Mouse (Mus musculus) lung, postnatal 0 days (tissue): Measurements from ENCODE around the gene Wdr83os. TPM values are rescaled to one million over a fixed set of nuclear protein-coding genes. Genes with fewer than 3 reads are reported as not detected.
"Not testable (repeated sequence)": the region's sequence is repeated elsewhere in the genome, so short reads cannot be mapped to it uniquely, and the experiment has no call there.

Source experiments
- ATAC-seq: fragments of 200-750 bp; cut with Nextera tagmentation; 2 replicates; pipeline ENCODE4 v1.8.0; 2017; ENCODE audit warnings: moderate library complexity
- DNase-seq: peaks from one replicate; pipeline ENCODE4 v3.0.0-alpha.2; 2016; ENCODE audit warnings: low spot score
- H3K27ac ChIP-seq: fragments of 300-500 bp; sonication (generic); 2 replicates; pipeline ENCODE4 v1.5.1; 2014; ENCODE audit warnings: antibody characterized with exemption, mild to moderate bottlenecking, low read length, mixed read lengths
- H3K27me3 ChIP-seq: fragments of 300-500 bp; sonication (generic); replicated peaks from 2 replicates; pipeline ENCODE4 v1.6.1; 2014; ENCODE audit warnings: low read length, mixed read lengths; ENCODE audit not compliant: insufficient read depth
- H3K36me3 ChIP-seq: fragments of 300-500 bp; sonication (generic); 2 replicates; pipeline ENCODE4 v1.6.1; 2014; ENCODE audit warnings: low read length, mixed read lengths; ENCODE audit not compliant: insufficient read depth
- H3K4me1 ChIP-seq: fragments of 300-500 bp; sonication (generic); 2 replicates; pipeline ENCODE4 v1.6.1; 2014; ENCODE audit warnings: antibody characterized with exemption, low read depth, low read length, mixed read lengths; ENCODE audit not compliant: insufficient read depth
- H3K4me2 ChIP-seq: fragments of 300-500 bp; sonication (generic); replicated peaks from 2 replicates; pipeline ENCODE4 v1.6.1; 2014; ENCODE audit warnings: low read depth, mild to moderate bottlenecking, low read length, moderate library complexity, mixed read lengths
- H3K4me3 ChIP-seq: fragments of 300-500 bp; sonication (generic); 2 replicates; pipeline ENCODE4 v1.5.1; 2014; ENCODE audit warnings: low read depth, low read length
- H3K9ac ChIP-seq: fragments of 300-500 bp; sonication (generic); replicated peaks from 2 replicates; pipeline ENCODE4 v1.6.1; 2014; ENCODE audit warnings: low read depth, mild to moderate bottlenecking
- H3K9me3 ChIP-seq: fragments of 300-500 bp; sonication (generic); 2 replicates; pipeline ENCODE4 v1.6.1; 2016; ENCODE audit warnings: low read length, mixed read lengths
- CTCF ChIP-seq: IDR thresholded peaks from 2 replicates; pipeline ENCODE4 v1.5.1; 2016; ENCODE audit warnings: antibody characterized with exemption, mild to moderate bottlenecking
- EP300 ChIP-seq: IDR thresholded peaks from 2 replicates; pipeline ENCODE4 v1.6.1; 2016; ENCODE audit warnings: antibody characterized with exemption, mild to moderate bottlenecking, control low read depth
- WGBS: fragments of 180-500 bp; shearing (Covaris S2); extraction: QIAGEN DNeasy Blood & Tissue Kit; methylation state at CpG from one replicate; pipeline ENCODE4 v1.1.7; 2014; 5-methylcytosine and 5-hydroxymethylcytosine counted together
- microRNA-seq: library from miRNA; unstranded; fragments of <30 nt; microRNA quantifications from one replicate; pipeline ENCODE4, GENCODE M21; 2016
- polyA plus RNA-seq: library from polyadenylated mRNA; unstranded; fragments of >200 nt; fragmentation: Nextera tagmentation; extraction: Ambion mirVana; gene quantifications from 2 replicates; pipeline ENCODE4 v1.2.1, GENCODE M21; 2015

Gene Wdr83os
- polyA plus RNA-seq, 1 experiment from 2014 or later: 95.6 TPM

DNA sequence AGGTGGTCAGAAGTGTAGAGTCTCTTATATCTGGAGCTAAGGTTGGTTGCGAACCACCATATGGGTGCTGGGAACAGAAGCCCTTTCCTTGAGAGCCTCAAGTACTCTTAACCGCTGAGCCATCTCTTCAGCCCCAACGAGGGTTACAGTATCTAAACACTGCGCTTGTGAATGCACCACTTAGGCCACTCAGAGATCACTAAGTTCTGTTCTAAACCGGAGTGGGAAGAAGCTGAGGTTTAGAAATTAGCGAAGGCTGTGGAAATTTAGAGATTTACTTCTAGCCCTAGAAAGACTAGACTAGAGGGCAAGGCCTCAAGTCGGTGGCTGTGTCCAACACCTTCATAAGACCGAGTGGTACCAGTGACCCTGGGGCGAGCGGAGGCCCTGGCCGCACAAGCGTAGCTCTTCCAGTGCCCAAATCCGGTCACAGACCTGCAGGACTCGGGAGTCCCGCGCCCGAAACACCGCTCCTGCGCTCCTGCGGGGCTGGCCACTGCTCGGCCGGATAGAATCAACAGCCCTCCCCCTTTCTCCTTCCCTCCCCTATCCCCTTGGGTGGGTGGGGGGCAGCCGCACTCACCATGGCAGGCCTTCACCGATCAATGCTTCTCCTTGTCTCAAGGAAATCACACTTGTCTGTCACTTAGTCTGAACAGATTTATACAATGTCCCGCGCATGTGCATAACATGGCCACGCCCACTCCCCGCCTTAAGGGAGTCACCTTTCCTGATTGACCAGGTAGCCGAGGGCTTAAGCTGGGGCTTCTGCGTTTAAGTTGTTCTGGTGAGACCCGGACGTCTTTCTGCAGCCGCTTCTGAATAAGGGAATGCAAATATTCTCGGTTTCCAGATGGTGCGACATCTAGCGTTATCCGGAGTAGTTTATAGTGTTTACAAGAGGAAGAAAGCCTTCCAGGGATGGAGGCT is 38.8 kb downstream of the Wdr83os start:
- 5% methylated on average over 37 of the region's 37 CpGs for WGBS
- no peak for TF ChIP-seq EP300
- peak; percentile 63 for TF ChIP-seq CTCF
- ATAC-seq (peak; percentile 94), DNase-seq (peak; percentile 92)
- H3K9ac ChIP-seq: peak overlapping the region; percentile 55
- H3K4me3 ChIP-seq: peak overlapping the region; percentile 61
- H3K27me3 ChIP-seq: no peaks in the 10 kb centered on the region
- no peaks in the 10 kb centered on the region for H3K9me3 ChIP-seq
- no peaks in the 10 kb centered on the region for H3K4me1 ChIP-seq
- H3K27ac ChIP-seq: peak overlapping the region; percentile 77
- no peaks in the 10 kb centered on the region for H3K36me3 ChIP-seq
- peak overlapping the region; percentile 85 for H3K4me2 ChIP-seq

DNA sequence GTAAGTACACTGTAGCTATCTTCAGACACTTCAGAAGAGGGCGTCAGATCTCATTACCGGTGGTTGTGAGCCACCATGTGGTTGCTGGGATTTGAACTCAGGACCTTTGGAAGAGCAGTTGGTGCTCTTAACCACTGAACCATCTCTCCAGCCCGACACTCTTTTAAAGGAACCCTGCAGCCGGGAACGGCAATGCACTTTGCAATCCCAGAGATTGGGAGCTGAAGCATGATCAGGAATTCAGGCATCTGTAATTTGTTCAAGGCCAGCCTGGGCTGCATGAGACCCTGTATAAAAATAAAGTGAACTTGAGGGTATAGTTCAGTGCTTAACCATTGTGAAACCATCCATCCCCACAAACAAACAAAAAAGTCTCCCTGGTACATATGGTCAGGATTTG is 39.7 kb downstream of the Wdr83os start:
- not testable (repeated sequence) for H3K4me3 ChIP-seq

DNA sequence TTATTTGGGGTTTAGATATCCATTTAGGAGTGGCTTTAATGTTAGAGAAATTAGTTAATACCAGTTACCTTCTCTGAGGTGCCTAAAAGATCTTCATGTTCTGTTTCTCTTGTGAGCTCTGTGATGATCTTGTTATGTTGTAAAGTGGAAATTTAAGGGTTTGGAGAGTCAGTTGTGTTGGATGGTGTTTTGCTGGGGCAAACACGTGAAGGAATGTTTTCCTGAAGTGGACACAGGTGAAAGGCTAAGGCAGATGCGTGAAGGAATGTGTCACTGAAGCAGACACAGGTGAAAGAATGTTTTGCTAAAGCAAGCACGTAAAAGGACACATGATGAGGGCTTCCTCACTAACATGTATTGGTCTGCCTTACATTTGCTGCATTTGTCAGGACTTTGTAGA is 42.5 kb downstream of the Wdr83os start, which contains the start of gene Zfp791:
Gene Zfp791, minus strand, starts transcription at position 101 of the 400 bp plus-strand sequence.
- 63% methylated on average over 3 of the region's 3 CpGs for WGBS
- H3K27ac ChIP-seq: no peak within 1 kb of the TSS
- no peaks in the 10 kb centered on the region for H3K9me3 ChIP-seq
- no peak within 1 kb of the TSS for H3K4me2 ChIP-seq
- ATAC-seq (no peak), DNase-seq (no peak)
- no peaks in the 10 kb centered on the region for H3K4me1 ChIP-seq
- H3K9ac ChIP-seq: no peak within 1 kb of the TSS
- no peak within 1 kb of the TSS for H3K4me3 ChIP-seq
- TF ChIP-seq CTCF: no peak
- no peak for TF ChIP-seq EP300
- no peaks in the 10 kb centered on the region for H3K27me3 ChIP-seq
- H3K36me3 ChIP-seq: no peaks in the 10 kb centered on the region

More for the DNA sequence above, 39.7 kb downstream of the Wdr83os start:
- WGBS: 73% methylated on average over 5 of the region's 5 CpGs
- H3K27me3 ChIP-seq, H3K36me3 ChIP-seq, H3K9me3 ChIP-seq, H3K9ac ChIP-seq, H3K4me1 ChIP-seq, DNase-seq, ATAC-seq, H3K27ac ChIP-seq, H3K4me2 ChIP-seq: not testable (repeated sequence)

DNA sequence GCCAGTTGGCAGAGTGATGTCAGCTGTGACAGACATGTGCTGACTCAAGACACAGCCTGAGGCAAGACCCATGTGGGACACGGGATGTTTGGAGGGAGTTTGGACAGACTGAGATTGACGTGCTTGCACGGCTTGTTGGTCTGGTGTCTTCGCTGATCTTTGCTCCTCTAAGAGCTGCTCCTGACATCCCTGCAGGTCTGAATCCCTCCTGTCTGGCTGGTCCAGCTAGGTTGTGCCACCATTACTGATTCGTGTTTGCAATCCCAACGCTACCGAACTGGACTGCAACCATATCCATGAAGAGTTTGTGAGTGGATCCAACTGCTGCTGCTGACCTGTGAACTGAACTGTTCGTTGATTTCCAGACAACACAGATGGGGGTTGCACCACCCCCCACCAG is 43.2 kb downstream of the Wdr83os start:
- H3K9me3 ChIP-seq: no peaks in the 10 kb centered on the region
- WGBS: 84% methylated on average over 8 of the region's 8 CpGs

More for the DNA sequence above, 43.2 kb downstream of the Wdr83os start:
- Histone ChIP-seq H3K4me3 (no peak overlapping the region), H3K27ac (no peak overlapping the region), H3K4me2 (no peak overlapping the region), H3K9ac (no peak overlapping the region), H3K27me3 (no peaks in the 10 kb centered on the region), H3K4me1 (no peaks in the 10 kb centered on the region), H3K36me3 (no peaks in the 10 kb centered on the region)
- no peak for TF ChIP-seq CTCF
- TF ChIP-seq EP300: no peak
- no peak for DNase-seq
- ATAC-seq: no peak

Small RNA genes within 50 kb of the gene (microRNA-seq; reads per million reads assigned to microRNA genes)
- gene Gm23388 (not detected), gene Mir7070 (not detected)

Other genes with a start within 250 kb of the Wdr83os start
- gene Gadd45gip1, start 249.2 kb upstream of the Wdr83os start, polyA plus RNA-seq: 24.4 and 24.8 TPM in 2 replicates
- 77.9 and 85.7 TPM in 2 replicates for gene Rad23a, start 240.1 kb upstream of the Wdr83os start, polyA plus RNA-seq
- gene Calr, start 233.8 kb upstream of the Wdr83os start, polyA plus RNA-seq: 318 and 405 TPM in 2 replicates
- gene Farsa, start 223.8 kb upstream of the Wdr83os start, polyA plus RNA-seq: 44.0 and 44.6 TPM in 2 replicates
- gene Syce2, start 208.6 kb upstream of the Wdr83os start, polyA plus RNA-seq: 11.1 and 11.4 TPM in 2 replicates
- gene Gcdh, start 186.8 kb upstream of the Wdr83os start, polyA plus RNA-seq: 16.2 and 21.1 TPM in 2 replicates
- 0.69 and 1.1 TPM in 2 replicates for gene Klf1, start 178.8 kb upstream of the Wdr83os start, polyA plus RNA-seq
- gene Dnase2a, start 172.2 kb upstream of the Wdr83os start, polyA plus RNA-seq: 24.0 and 29.1 TPM in 2 replicates
- gene Mast1, start 143.4 kb upstream of the Wdr83os start, polyA plus RNA-seq: 0.32 and 0.33 TPM in 2 replicates
- gene Rtbdn, start 133.7 kb upstream of the Wdr83os start, polyA plus RNA-seq: not detected in 2 replicates
- 1.1 TPM in 1 of 2 replicates, not detected in the other for gene Gm49661, start 111.3 kb upstream of the Wdr83os start, polyA plus RNA-seq
- gene Prdx2, start 111.2 kb upstream of the Wdr83os start, polyA plus RNA-seq: 337 and 356 TPM in 2 replicates
- 46.4 and 55.7 TPM in 2 replicates for gene Rnaseh2a, start 111.0 kb upstream of the Wdr83os start, polyA plus RNA-seq
- 69.0 and 126 TPM in 2 replicates for gene Junb, start 102.0 kb upstream of the Wdr83os start, polyA plus RNA-seq
- 19.2 and 22.3 TPM in 2 replicates for gene Hook2, start 90.1 kb upstream of the Wdr83os start, polyA plus RNA-seq
- gene Best2, start 66.2 kb upstream of the Wdr83os start, polyA plus RNA-seq: not detected in 2 replicates
- gene Asna1, start 55.5 kb upstream of the Wdr83os start, polyA plus RNA-seq: 80.9 and 83.1 TPM in 2 replicates
- 116 and 126 TPM in 2 replicates for gene Trir, start 53.9 kb upstream of the Wdr83os start, polyA plus RNA-seq
- 16.4 and 18.0 TPM in 2 replicates for gene Tnpo2, start 43.8 kb upstream of the Wdr83os start, polyA plus RNA-seq
- gene Fbxw9, start 20.7 kb upstream of the Wdr83os start, polyA plus RNA-seq: 34.8 and 35.6 TPM in 2 replicates
- not detected in 2 replicates for gene Gm5741, start 12.8 kb upstream of the Wdr83os start, polyA plus RNA-seq
- gene Dhps, start 9.0 kb upstream of the Wdr83os start, polyA plus RNA-seq: 44.2 and 48.3 TPM in 2 replicates
- gene Wdr83, start 566 bp downstream of the Wdr83os start, polyA plus RNA-seq: 26.7 and 27.0 TPM in 2 replicates
- 38.4 and 40.6 TPM in 2 replicates for gene Man2b1, start 2.5 kb downstream of the Wdr83os start, polyA plus RNA-seq
- gene Zfp791, start 42.4 kb downstream of the Wdr83os start, polyA plus RNA-seq: 1.5 and 1.6 TPM in 2 replicates
- not detected in 2 replicates for gene Cks1brt, start 71.2 kb downstream of the Wdr83os start, polyA plus RNA-seq
- not detected in 2 replicates for gene Olfr371, start 145.2 kb downstream of the Wdr83os start, polyA plus RNA-seq
- gene Orc6, start 218.9 kb downstream of the Wdr83os start, polyA plus RNA-seq: 37.5 and 40.9 TPM in 2 replicates
- gene Vps35, start 219.1 kb downstream of the Wdr83os start, polyA plus RNA-seq: 95.9 and 110 TPM in 2 replicates